Mouse (Mus musculus): ENCODE data around the gene Slc6a17. TPM values are rescaled to one million over a fixed set of nuclear protein-coding genes. Genes with fewer than 3 reads are reported as not detected.

Gene Slc6a17
- polyA plus RNA-seq, 1 experiment from 2014 or later: 0.02 TPM

DNA sequence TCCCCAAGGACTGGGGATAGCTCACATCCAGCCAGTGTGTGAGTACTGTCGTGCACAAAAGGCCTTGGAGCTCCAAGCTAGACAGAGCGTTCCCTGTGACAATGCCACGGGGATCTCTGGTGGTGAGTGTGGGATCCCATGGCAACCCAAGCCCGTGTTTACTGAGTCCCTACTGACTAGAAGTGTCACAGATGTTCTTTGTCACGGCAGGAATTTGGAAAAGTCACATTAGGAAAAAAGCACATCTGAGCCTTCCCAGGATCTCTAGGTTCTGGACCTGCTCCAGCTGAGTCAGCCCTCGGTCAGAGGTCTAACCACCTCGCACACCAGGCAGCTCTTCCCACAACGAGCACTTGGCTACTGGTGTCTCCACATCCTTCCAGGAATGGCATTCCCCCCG is 84.2 kb downstream of the Slc6a17 start:
- Histone ChIP-seq H3K4me3 (ENCODE audit: low read depth, low read length) (no peak overlapping the region), H3K4me1 (ENCODE audit: insufficient read depth) (no peaks in the 10 kb centered on the region), H3K27me3 (ENCODE audit: insufficient read depth, low read length) (no peaks in the 10 kb centered on the region), H3K36me3 (replicated peaks; ENCODE audit: insufficient read depth, low read length) (no peaks in the 10 kb centered on the region), H3K9ac (replicated peaks) (no peak overlapping the region), H3K27ac (ENCODE audit: low read depth) (no peak overlapping the region), H3K9me3 (ENCODE audit: low read length) (no peaks in the 10 kb centered on the region), H3K4me2 (ENCODE audit: low read depth, low read length) (no peak overlapping the region)
- WGBS (ENCODE audit: insufficient replicate concordance): 56% methylated on average over 9 of the region's 9 CpGs
- no peak for DNase-seq
- no peak for ATAC-seq
- TF ChIP-seq EP300 (IDR thresholded peaks at IDR 0.05; ENCODE audit: low read depth) (no peak), CTCF (IDR thresholded peaks at IDR 0.05; ENCODE audit: low read depth) (no peak)

DNA sequence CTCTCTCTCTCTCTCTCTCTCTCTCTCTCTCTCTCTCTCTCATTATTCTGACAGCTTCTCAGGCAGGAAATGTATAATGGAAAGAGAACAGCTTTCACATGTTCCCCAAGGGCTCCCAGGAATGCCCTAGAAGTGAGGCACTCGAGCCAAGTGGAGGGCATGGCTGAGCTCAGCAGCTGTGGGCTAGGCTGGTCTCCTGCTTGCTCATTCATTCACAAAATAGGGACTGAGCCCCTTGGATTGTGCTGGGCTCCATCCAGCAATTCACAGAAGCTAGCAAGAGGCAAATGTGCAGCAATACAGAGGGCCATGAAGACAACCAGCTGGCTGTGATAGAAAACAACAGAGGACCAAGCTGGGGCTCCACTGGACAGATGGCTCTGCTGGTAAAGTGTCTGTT is 86.5 kb downstream of the Slc6a17 start:
- Histone ChIP-seq H3K4me2 (ENCODE audit: low read depth, low read length) (no peak overlapping the region), H3K27ac (ENCODE audit: low read depth) (no peak overlapping the region), H3K36me3 (replicated peaks; ENCODE audit: insufficient read depth, low read length) (no peaks in the 10 kb centered on the region), H3K9me3 (ENCODE audit: low read length) (no peaks in the 10 kb centered on the region), H3K9ac (replicated peaks) (no peak overlapping the region), H3K4me1 (ENCODE audit: insufficient read depth) (no peaks in the 10 kb centered on the region), H3K4me3 (ENCODE audit: low read depth, low read length) (no peak overlapping the region), H3K27me3 (ENCODE audit: insufficient read depth, low read length) (no peaks in the 10 kb centered on the region)
- WGBS (ENCODE audit: insufficient replicate concordance): 30% methylated on average over 1 of the region's 1 CpGs
- no peak for ATAC-seq
- TF ChIP-seq CTCF (IDR thresholded peaks at IDR 0.05; ENCODE audit: low read depth) (no peak), EP300 (IDR thresholded peaks at IDR 0.05; ENCODE audit: low read depth) (no peak)
- no peak for DNase-seq

DNA sequence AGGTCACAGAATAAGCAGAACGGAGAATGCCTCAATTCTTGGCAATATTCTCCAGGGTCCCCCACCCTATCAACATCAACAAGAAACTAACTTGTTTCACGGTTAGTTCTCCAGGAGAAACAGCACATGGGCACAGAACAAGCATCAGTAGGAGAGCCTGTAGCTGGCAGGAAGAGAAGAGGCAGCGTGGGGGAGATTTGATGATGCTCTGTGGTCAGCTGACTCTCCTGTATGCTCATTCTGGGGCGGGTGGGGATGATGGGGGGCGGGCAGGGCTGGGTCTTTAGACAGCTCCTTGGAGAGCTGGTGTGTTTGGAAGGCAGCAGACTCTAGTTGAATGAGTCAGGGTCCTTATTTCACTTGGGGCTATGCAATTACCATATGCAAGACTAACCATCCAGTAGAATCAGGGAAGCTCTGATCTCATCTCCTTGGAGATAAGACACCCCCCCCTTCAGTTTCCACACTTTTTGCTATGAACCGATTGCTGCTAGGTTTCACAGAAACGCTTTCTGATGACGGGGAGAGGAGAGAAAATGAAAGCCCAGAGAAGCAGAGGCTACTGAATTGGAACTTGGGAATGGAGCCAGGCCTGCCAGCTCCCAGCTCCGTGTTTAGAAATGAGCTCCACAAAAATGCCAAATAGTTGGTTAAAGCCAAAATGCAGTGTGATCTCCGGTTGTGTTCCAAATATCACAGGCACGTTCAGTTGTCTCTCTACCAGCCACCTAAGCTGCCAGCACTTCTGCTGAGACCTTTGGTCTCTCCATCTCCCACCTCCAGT is 93.4 kb downstream of the Slc6a17 start:
- Histone ChIP-seq H3K4me2 (ENCODE audit: low read depth, low read length) (no peak overlapping the region), H3K4me1 (ENCODE audit: insufficient read depth) (no peaks in the 10 kb centered on the region), H3K27me3 (ENCODE audit: insufficient read depth, low read length) (no peaks in the 10 kb centered on the region), H3K9me3 (ENCODE audit: low read length) (no peaks in the 10 kb centered on the region), H3K27ac (ENCODE audit: low read depth) (no peak overlapping the region), H3K4me3 (ENCODE audit: low read depth, low read length) (no peak overlapping the region), H3K36me3 (replicated peaks; ENCODE audit: insufficient read depth, low read length) (no peaks in the 10 kb centered on the region), H3K9ac (replicated peaks) (no peak overlapping the region)
- DNase-seq (no peak), ATAC-seq (no peak)
- TF ChIP-seq EP300 (IDR thresholded peaks at IDR 0.05; ENCODE audit: low read depth) (no peak), CTCF (IDR thresholded peaks at IDR 0.05; ENCODE audit: low read depth) (no peak)
- WGBS (ENCODE audit: insufficient replicate concordance): 63% methylated on average over 11 of the region's 11 CpGs

DNA sequence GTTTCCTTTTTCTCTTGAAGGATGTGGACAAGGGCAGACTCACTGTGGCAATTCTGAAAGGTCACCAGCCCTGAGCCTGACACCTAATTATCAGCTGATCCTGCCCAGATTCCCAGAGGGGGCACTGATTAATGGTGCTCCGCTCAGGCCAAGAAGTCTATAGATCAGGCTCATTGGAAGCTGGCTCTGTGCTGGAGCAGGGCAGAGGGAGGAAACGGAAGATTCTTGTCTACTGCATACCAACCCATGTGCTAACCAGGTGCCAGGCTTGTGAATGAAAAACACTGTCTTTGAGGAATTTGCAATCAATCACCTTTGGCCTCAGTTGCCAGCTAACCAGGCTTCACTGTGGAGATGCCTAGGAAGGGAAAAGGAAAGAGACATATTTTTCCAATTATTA is 97.7 kb downstream of the Slc6a17 start:
- Histone ChIP-seq H3K36me3 (replicated peaks; ENCODE audit: insufficient read depth, low read length) (no peaks in the 10 kb centered on the region), H3K9me3 (ENCODE audit: low read length) (no peaks in the 10 kb centered on the region), H3K27ac (ENCODE audit: low read depth) (no peak overlapping the region), H3K4me1 (ENCODE audit: insufficient read depth) (no peaks in the 10 kb centered on the region), H3K4me3 (ENCODE audit: low read depth, low read length) (no peak overlapping the region), H3K9ac (replicated peaks) (no peak overlapping the region), H3K4me2 (ENCODE audit: low read depth, low read length) (no peak overlapping the region), H3K27me3 (ENCODE audit: insufficient read depth, low read length) (no peaks in the 10 kb centered on the region)
- 59% methylated on average over 2 of the region's 2 CpGs for WGBS (ENCODE audit: insufficient replicate concordance)
- TF ChIP-seq EP300 (IDR thresholded peaks at IDR 0.05; ENCODE audit: low read depth) (no peak), CTCF (IDR thresholded peaks at IDR 0.05; ENCODE audit: low read depth) (no peak)
- ATAC-seq (no peak), DNase-seq (no peak)

Other genes starting within 250 kb of the Slc6a17 start
- 94.0 and 99.8 TPM in 2 replicates for gene Lamtor5, start 239.2 kb downstream of the Slc6a17 start, polyA plus RNA-seq (2015; fragmentation: Nextera tagmentation; extraction: Ambion mirVana)
- 0.14 and 0.27 TPM in 2 replicates for gene Slc16a4, start 226.8 kb downstream of the Slc6a17 start, polyA plus RNA-seq (2015; fragmentation: Nextera tagmentation; extraction: Ambion mirVana)
- gene Rbm15, start 184.3 kb downstream of the Slc6a17 start, polyA plus RNA-seq (2015; fragmentation: Nextera tagmentation; extraction: Ambion mirVana): 6.5 and 6.7 TPM in 2 replicates
- not detected in 2 replicates for gene Kcnc4, start 58.5 kb downstream of the Slc6a17 start, polyA plus RNA-seq (2015; fragmentation: Nextera tagmentation; extraction: Ambion mirVana)
- gene Ubl4b, start 37.1 kb upstream of the Slc6a17 start, polyA plus RNA-seq (2015; fragmentation: Nextera tagmentation; extraction: Ambion mirVana): not detected in 2 replicates
- not detected in 2 replicates for gene Alx3, start 77.0 kb upstream of the Slc6a17 start, polyA plus RNA-seq (2015; fragmentation: Nextera tagmentation; extraction: Ambion mirVana)
- gene Gm10961, start 113.3 kb upstream of the Slc6a17 start, polyA plus RNA-seq (2015; fragmentation: Nextera tagmentation; extraction: Ambion mirVana): not detected in 2 replicates
- 6.6 and 7.0 TPM in 2 replicates for gene Strip1, start 113.7 kb upstream of the Slc6a17 start, polyA plus RNA-seq (2015; fragmentation: Nextera tagmentation; extraction: Ambion mirVana)
- gene Ahcyl1, start 178.5 kb upstream of the Slc6a17 start, polyA plus RNA-seq (2015; fragmentation: Nextera tagmentation; extraction: Ambion mirVana): 18.1 and 19.8 TPM in 2 replicates
- 6.6 and 7.2 TPM in 2 replicates for gene Csf1, start 242.5 kb upstream of the Slc6a17 start, polyA plus RNA-seq (2015; fragmentation: Nextera tagmentation; extraction: Ambion mirVana)

Measured in liver, postnatal 0 days (tissue).